Mouse (Mus musculus) limb, embryonic 11.5 days (tissue): ENCODE measurements around the gene Atp8a1. TPM values are rescaled to one million over a fixed set of nuclear protein-coding genes. Genes with fewer than 3 reads are reported as not detected.

Source experiments
- ATAC-seq: fragments of 200-750 bp; cut with Nextera tagmentation; 2 replicates; pipeline ENCODE4 v1.8.0; 2017; ENCODE audit warnings: low read depth; ENCODE audit not compliant: insufficient number of reproducible peaks, low FRiP score, low TSS enrichment
- DNase-seq: peaks from one replicate; pipeline ENCODE4 v3.0.0-alpha.2; 2015; ENCODE audit warnings: low spot score
- H3K27ac ChIP-seq: fragments of 300-500 bp; sonication (generic); replicated peaks from 2 replicates; pipeline ENCODE4 v1.5.1; 2014; ENCODE audit warnings: low read depth, mild to moderate bottlenecking, low read length
- H3K27me3 ChIP-seq: fragments of 300-500 bp; sonication (generic); 2 replicates; pipeline ENCODE4 v1.6.1; 2014; ENCODE audit warnings: mild to moderate bottlenecking, low read length, mixed read lengths; ENCODE audit not compliant: control insufficient read depth, insufficient read depth
- H3K36me3 ChIP-seq: fragments of 300-500 bp; sonication (generic); 2 replicates; pipeline ENCODE4 v1.6.1; 2014; ENCODE audit warnings: mild to moderate bottlenecking, low read length, moderate library complexity, mixed read lengths; ENCODE audit not compliant: control insufficient read depth, insufficient read depth
- H3K4me1 ChIP-seq: fragments of 300-500 bp; sonication (generic); 2 replicates; pipeline ENCODE4 v1.6.1; 2014; ENCODE audit warnings: low read length, mixed read lengths; ENCODE audit not compliant: control insufficient read depth, insufficient read depth
- H3K4me2 ChIP-seq: fragments of 300-500 bp; sonication (generic); 2 replicates; pipeline ENCODE4 v1.6.1; 2014; ENCODE audit warnings: low read depth, mild to moderate bottlenecking, moderate library complexity; ENCODE audit not compliant: severe bottlenecking
- H3K4me3 ChIP-seq: fragments of 300-500 bp; sonication (generic); 2 replicates; pipeline ENCODE4 v1.5.1; 2014; ENCODE audit warnings: low read depth, low read length
- H3K9ac ChIP-seq: fragments of 300-500 bp; sonication (generic); 2 replicates; pipeline ENCODE4 v1.6.1; 2014; ENCODE audit warnings: mild to moderate bottlenecking, low read length
- H3K9me3 ChIP-seq: fragments of 300-500 bp; sonication (generic); 2 replicates; pipeline ENCODE4 v1.6.1; 2016; ENCODE audit warnings: low read length; ENCODE audit not compliant: control insufficient read depth
- WGBS: fragments of 180-500 bp; shearing (Covaris S2); extraction: QIAGEN DNeasy Blood & Tissue Kit; methylation state at CpG from one replicate; pipeline ENCODE4 v1.1.7; 2014; 5-methylcytosine and 5-hydroxymethylcytosine counted together
- polyA plus RNA-seq: library from polyadenylated mRNA; unstranded; fragments of >200 nt; fragmentation: Nextera tagmentation; extraction: Ambion mirVana; gene quantifications from 2 replicates; pipeline ENCODE4 v1.2.1, GENCODE M21; 2014

The Atp8a1 gene
- polyA plus RNA-seq, 1 experiment from 2014 or later: 7.7 TPM

- 89% methylated on average over 14 of the region's 14 CpGs for WGBS
- H3K9ac ChIP-seq: no peak overlapping the region
- no peak overlapping the region for H3K4me2 ChIP-seq
- H3K36me3 ChIP-seq: no peaks in the 10 kb centered on the region
- DNase-seq (no peak), ATAC-seq (no peak)
- H3K4me1 ChIP-seq: peaks cover 4% of the 10 kb centered on the region; the same call in 1 of the 2 replicates
- no peaks in the 10 kb centered on the region for H3K9me3 ChIP-seq
- H3K27ac ChIP-seq: no peak overlapping the region
- no peaks in the 10 kb centered on the region for H3K27me3 ChIP-seq
- no peak overlapping the region for H3K4me3 ChIP-seq
These were observed 152.1 kb downstream of the Atp8a1 start for GRCm38 (mm10) chr5:67695055-67695710.

- Histone ChIP-seq H3K9ac (no peak overlapping the region), H3K9me3 (no peaks in the 10 kb centered on the region), H3K4me3 (no peak overlapping the region), H3K27ac (no peak overlapping the region), H3K4me1 (no peaks in the 10 kb centered on the region), H3K36me3 (no peaks in the 10 kb centered on the region), H3K27me3 (no peaks in the 10 kb centered on the region), H3K4me2 (no peak overlapping the region)
- ATAC-seq (no peak), DNase-seq (no peak)
- 93% methylated on average over 9 of the region's 9 CpGs for WGBS
These were observed 156.9 kb downstream of the Atp8a1 start for GRCm38 (mm10) chr5:67690336-67690735.

GRCm38 (mm10) chr5:67688001-67688400 lies 159.2 kb downstream of the Atp8a1 start:
- DNase-seq (no peak), ATAC-seq (no peak)
- Histone ChIP-seq H3K36me3 (no peaks in the 10 kb centered on the region), H3K4me1 (no peaks in the 10 kb centered on the region), H3K4me3 (no peak overlapping the region), H3K27me3 (no peaks in the 10 kb centered on the region), H3K9me3 (no peaks in the 10 kb centered on the region), H3K9ac (no peak overlapping the region), H3K4me2 (no peak overlapping the region), H3K27ac (no peak overlapping the region)
- WGBS: 91% methylated on average over 8 of the region's 8 CpGs

GRCm38 (mm10) chr5:67685906-67686305 lies 161.3 kb downstream of the Atp8a1 start:
- DNase-seq: no peak
- no peak overlapping the region for H3K4me3 ChIP-seq
- no peaks in the 10 kb centered on the region for H3K27me3 ChIP-seq
- no peak overlapping the region for H3K4me2 ChIP-seq
- no peaks in the 10 kb centered on the region for H3K9me3 ChIP-seq
- H3K9ac ChIP-seq: no peak overlapping the region
- ATAC-seq: no peak
- no peaks in the 10 kb centered on the region for H3K36me3 ChIP-seq
- no peaks in the 10 kb centered on the region for H3K4me1 ChIP-seq
- no peak overlapping the region for H3K27ac ChIP-seq
- WGBS: 75% methylated on average over 7 of the region's 7 CpGs

- Histone ChIP-seq H3K36me3 (no peaks in the 10 kb centered on the region), H3K4me3 (no peak overlapping the region), H3K27ac (no peak overlapping the region), H3K27me3 (no peaks in the 10 kb centered on the region), H3K9me3 (no peaks in the 10 kb centered on the region), H3K4me2 (no peak overlapping the region), H3K9ac (no peak overlapping the region), H3K4me1 (no peaks in the 10 kb centered on the region)
- 51% methylated on average over 5 of the region's 5 CpGs for WGBS
- ATAC-seq (no peak), DNase-seq (no peak)
These were observed 161.8 kb downstream of the Atp8a1 start for GRCm38 (mm10) chr5:67685461-67685860.

GRCm38 (mm10) chr5:67678819-67679218 lies 168.4 kb downstream of the Atp8a1 start:
- Histone ChIP-seq H3K4me2 (no peak overlapping the region), H3K9ac (no peak overlapping the region), H3K4me3 (no peak overlapping the region), H3K4me1 (no peaks in the 10 kb centered on the region), H3K27me3 (no peaks in the 10 kb centered on the region), H3K9me3 (no peaks in the 10 kb centered on the region), H3K27ac (no peak overlapping the region), H3K36me3 (no peaks in the 10 kb centered on the region)
- 78% methylated on average over 3 of the region's 3 CpGs for WGBS
- no peak for DNase-seq
- no peak for ATAC-seq

GRCm38 (mm10) chr5:67673008-67673407 lies 174.2 kb downstream of the Atp8a1 start:
- Histone ChIP-seq H3K4me2 (no peak overlapping the region), H3K36me3 (no peaks in the 10 kb centered on the region), H3K4me3 (no peak overlapping the region), H3K27me3 (no peaks in the 10 kb centered on the region), H3K9ac (no peak overlapping the region), H3K4me1 (no peaks in the 10 kb centered on the region), H3K9me3 (no peaks in the 10 kb centered on the region), H3K27ac (no peak overlapping the region)
- no peak for DNase-seq
- WGBS: 37% methylated on average over 4 of the region's 4 CpGs
- ATAC-seq: no peak

- no peak overlapping the region for H3K4me2 ChIP-seq
- H3K9me3 ChIP-seq: no peaks in the 10 kb centered on the region
- DNase-seq: no peak
- H3K4me3 ChIP-seq: no peak overlapping the region
- no peak overlapping the region for H3K27ac ChIP-seq
- WGBS: 86% methylated on average over 6 of the region's 6 CpGs
- no peaks in the 10 kb centered on the region for H3K27me3 ChIP-seq
- H3K36me3 ChIP-seq: no peaks in the 10 kb centered on the region
- no peak overlapping the region for H3K9ac ChIP-seq
- ATAC-seq: no peak
- H3K4me1 ChIP-seq: no peaks in the 10 kb centered on the region
These were observed 177.1 kb downstream of the Atp8a1 start for GRCm38 (mm10) chr5:67670158-67670557.

- no peaks in the 10 kb centered on the region for H3K27me3 ChIP-seq
- no peaks in the 10 kb centered on the region for H3K9me3 ChIP-seq
- H3K4me2 ChIP-seq: no peak overlapping the region
- H3K36me3 ChIP-seq: no peaks in the 10 kb centered on the region
- no peak overlapping the region for H3K27ac ChIP-seq
- no peaks in the 10 kb centered on the region for H3K4me1 ChIP-seq
- no peak for DNase-seq
- WGBS: 81% methylated on average over 13 of the region's 13 CpGs
- no peak overlapping the region for H3K4me3 ChIP-seq
- no peak for ATAC-seq
- H3K9ac ChIP-seq: no peak overlapping the region
These were observed 177.8 kb downstream of the Atp8a1 start for GRCm38 (mm10) chr5:67669436-67669896.
